Mouse (Mus musculus): ENCODE measurements around the gene Pacs1.
"Not testable (repeated sequence)": the region's sequence is repeated elsewhere in the genome, so short reads cannot be mapped to it uniquely, and the experiment has no call there.

Gene Pacs1

GRCm38 (mm10) chr19:5097521-5098362, 175.2 kb downstream of the Pacs1 start:
- DNase-seq (ENCODE audit: low spot score in 2 of 2): no peak

- DNase-seq (ENCODE audit: low spot score in 2 of 2): no peak
Measured at GRCm38 (mm10) chr19:5095887-5096474, 176.9 kb downstream of the Pacs1 start.

- no peak for DNase-seq (ENCODE audit: low spot score in 2 of 2)
Measured at GRCm38 (mm10) chr19:5094746-5095417, 178.0 kb downstream of the Pacs1 start.

- peak; percentile 96 to 97 for DNase-seq (ENCODE audit: low spot score in 2 of 2)
Measured at GRCm38 (mm10) chr19:5094243-5094632, 178.7 kb downstream of the Pacs1 start.

GRCm38 (mm10) chr19:5093481-5094242, 179.3 kb downstream of the Pacs1 start:
- DNase-seq (ENCODE audit: low spot score in 2 of 2): no peak

GRCm38 (mm10) chr19:5092083-5092482, 180.8 kb downstream of the Pacs1 start:
- DNase-seq (ENCODE audit: low spot score in 2 of 2): no peak

- no peak for DNase-seq (ENCODE audit: low spot score in 2 of 2)
Measured at GRCm38 (mm10) chr19:5089324-5089723, 183.6 kb downstream of the Pacs1 start.

GRCm38 (mm10) chr19:5087884-5088728, 184.8 kb downstream of the Pacs1 start, which contains the start of gene Yif1a:
TSS of gene Yif1a (plus strand) at chr19:5088538.
- DNase-seq (ENCODE audit: low spot score in 2 of 2): peak; percentile 93 to 97

GRCm38 (mm10) chr19:5086533-5086932, 186.4 kb downstream of the Pacs1 start:
- DNase-seq (ENCODE audit: low spot score in 2 of 2): not testable (repeated sequence)

GRCm38 (mm10) chr19:5085145-5085863, 187.6 kb downstream of the Pacs1 start, which contains the start of gene Tmem151a:
TSS of gene Tmem151a (minus strand) at chr19:5085531.
- DNase-seq (ENCODE audit: low spot score in 2 of 2): no peak

- no peak for DNase-seq (ENCODE audit: low spot score in 2 of 2)
Measured at GRCm38 (mm10) chr19:5084834-5085144, 188.1 kb downstream of the Pacs1 start.

- DNase-seq (ENCODE audit: low spot score in 2 of 2): no peak
Measured at GRCm38 (mm10) chr19:5083961-5084833, 188.7 kb downstream of the Pacs1 start.

Measured in frontal cortex, postnatal 10 days (tissue).